Comparison of ENCODE assay signal across 8 mouse cellular contexts in genomic region chr4:45532375-45532774, GRCm38 (mm10). TPM values are rescaled to one million over a fixed set of nuclear protein-coding genes. Genes with fewer than 3 reads are reported as not detected.
DNase-seq lines count a peak whose midpoint lies in the region; ATAC-seq and TF ChIP-seq lines count a peak whose summit lies in the region.

Gene Shb, minus strand, starts transcription at chr4:45532470.

- H3K9ac ChIP-seq in hindbrain, embryonic 16.5 days (ENCODE audit: low read depth, low read length): no peak within 1 kb of the TSS
- no peak within 1 kb of the TSS for H3K9ac ChIP-seq in limb, embryonic 13.5 days
- H3K9ac ChIP-seq in midbrain, embryonic 16.5 days (ENCODE audit: low read depth, low read length): no peak within 1 kb of the TSS

- no peak for ATAC-seq in hindbrain, embryonic 16.5 days
- peak; percentile 62 for ATAC-seq in limb, embryonic 13.5 days (ENCODE audit: low FRiP score, low read depth)
- ATAC-seq in midbrain, embryonic 16.5 days: no peak

- H3K36me3 ChIP-seq in hindbrain, embryonic 16.5 days (ENCODE audit: control insufficient read depth, insufficient read depth, low read length): no peaks in the 10 kb centered on the region
- no peaks in the 10 kb centered on the region for H3K36me3 ChIP-seq in limb, embryonic 13.5 days
- no peaks in the 10 kb centered on the region for H3K36me3 ChIP-seq in midbrain, embryonic 16.5 days (ENCODE audit: control insufficient read depth, insufficient read depth, low read length)

- no peak for DNase-seq in layer of hippocampus, adult 2 months (ENCODE audit: low spot score in 2 of 2)
- DNase-seq in layer of hippocampus, adult 9-11 months: no peak
- peak; percentile 76 to 86 for DNase-seq in adrenal gland, postnatal 36 days
- peak; percentile 79 for DNase-seq in gastrocnemius, postnatal 10 days
- peak; percentile 53 for DNase-seq in thymus, postnatal 4 days

- no peaks in the 10 kb centered on the region for H3K27me3 ChIP-seq in hindbrain, embryonic 16.5 days (replicated peaks; ENCODE audit: control insufficient read depth, insufficient read depth, low read length)
- H3K27me3 ChIP-seq in limb, embryonic 13.5 days: peaks cover 9% of the 10 kb centered on the region; the same call in 1 of the 2 replicates
- peaks cover 4% of the 10 kb centered on the region; the same call in 1 of the 2 replicates for H3K27me3 ChIP-seq in midbrain, embryonic 16.5 days (ENCODE audit: control insufficient read depth, insufficient read depth, low read depth, low read length)

- H3K4me2 ChIP-seq in hindbrain, embryonic 16.5 days (ENCODE audit: low read length): peak within 1 kb of the TSS; percentile 92
- H3K4me2 ChIP-seq in limb, embryonic 13.5 days (replicated peaks): peak within 1 kb of the TSS; percentile 95
- peak within 1 kb of the TSS; percentile 92 for H3K4me2 ChIP-seq in midbrain, embryonic 16.5 days (ENCODE audit: low read length)

- H3K4me1 ChIP-seq in hindbrain, embryonic 16.5 days (ENCODE audit: control insufficient read depth, insufficient read depth, low read depth, low read length): peaks cover 15% of the 10 kb centered on the region
- peaks cover 61% of the 10 kb centered on the region for H3K4me1 ChIP-seq in limb, embryonic 13.5 days
- peaks cover 21% of the 10 kb centered on the region for H3K4me1 ChIP-seq in midbrain, embryonic 16.5 days (ENCODE audit: control insufficient read depth, insufficient read depth, low read length)

- no peaks in the 10 kb centered on the region for H3K9me3 ChIP-seq in hindbrain, embryonic 16.5 days (ENCODE audit: control insufficient read depth, low read length)
- H3K9me3 ChIP-seq in limb, embryonic 13.5 days: 0 out of 2 replicates have a peak, but pooled peaks cover 3% of the 10 kb centered on the region
- H3K9me3 ChIP-seq in midbrain, embryonic 16.5 days (replicated peaks; ENCODE audit: control insufficient read depth, low read length, poor library complexity, severe bottlenecking): no peaks in the 10 kb centered on the region

- H3K4me3 ChIP-seq in layer of hippocampus, adult 2 months: peak within 1 kb of the TSS; percentile 69
- H3K4me3 ChIP-seq in hindbrain, embryonic 16.5 days (ENCODE audit: low read length): peak within 1 kb of the TSS; percentile 76
- H3K4me3 ChIP-seq in limb, embryonic 13.5 days: peak within 1 kb of the TSS; percentile 76
- H3K4me3 ChIP-seq in midbrain, embryonic 16.5 days (ENCODE audit: low read depth, low read length): peak within 1 kb of the TSS; percentile 82

- no peak for TF ChIP-seq CTCF in layer of hippocampus, adult 2 months (conservative IDR thresholded peaks at IDR 0.05)

- 17% methylated on average over 7 of the region's 7 CpGs for WGBS in hindbrain, embryonic 16.5 days
- WGBS in limb, embryonic 13.5 days: 1% methylated on average over 7 of the region's 7 CpGs
- WGBS in midbrain, embryonic 16.5 days: 18% methylated on average over 7 of the region's 7 CpGs

- peak within 1 kb of the TSS; percentile 81; the same call in 1 of the 2 replicates for H3K27ac ChIP-seq in layer of hippocampus, adult 2 months
- H3K27ac ChIP-seq in hindbrain, embryonic 16.5 days (ENCODE audit: low read depth, low read length): no peak within 1 kb of the TSS
- H3K27ac ChIP-seq in limb, embryonic 13.5 days: peak within 1 kb of the TSS; percentile 76
- no peak within 1 kb of the TSS for H3K27ac ChIP-seq in midbrain, embryonic 16.5 days (ENCODE audit: low read length)

RNA-seq across cellular contexts. Expression of gene Shb, which starts in this region (rescaled TPM):
- total RNA-seq in layer of hippocampus, adult 2 months (2021): 10 to 100 TPM; 14.1 to 18.8 TPM
- total RNA-seq in adrenal gland, postnatal 36 days (2021): 100 to 1,000 TPM in 1 of 2 experiments, 10 to 100 TPM in 1; 51.4 to 110 TPM
- 10 to 100 TPM in 1 of 2 experiments, 1 to 10 TPM in 1; 9.3 to 12.5 TPM for total RNA-seq in gastrocnemius, postnatal 10 days (2021)
- polyA plus RNA-seq in hindbrain, embryonic 16.5 days (2015; fragmentation: Nextera tagmentation; extraction: Ambion mirVana): 2.6 and 3.8 TPM in 2 replicates
- polyA plus RNA-seq in limb, embryonic 13.5 days (2015; fragmentation: Nextera tagmentation; extraction: Ambion mirVana): 3.9 TPM in 2 replicates
- polyA plus RNA-seq in midbrain, embryonic 16.5 days (2015; fragmentation: Nextera tagmentation; extraction: Ambion mirVana): 3.5 and 4.2 TPM in 2 replicates

Comparison
In these comparisons a context has a peak if more than half of its experiments do, and no peak if none do; other contexts are left out.
1. DNase-seq: peak in adrenal gland, postnatal 36 days (2 of 2), gastrocnemius, postnatal 10 days (single experiment) and thymus, postnatal 4 days (single experiment); none in layer of hippocampus, adult 2 months (0 of 2) and layer of hippocampus, adult 9-11 months (single experiment).
2. H3K27ac ChIP-seq: peak in layer of hippocampus, adult 2 months (single experiment) and limb, embryonic 13.5 days (single experiment); none in hindbrain, embryonic 16.5 days (single experiment) and midbrain, embryonic 16.5 days (single experiment).
3. Peak in every context shown above with its lines, with median percentiles within 50 percentile points of each other: H3K4me3 ChIP-seq and H3K4me2 ChIP-seq.